Mouse (Mus musculus) lung, postnatal 0 days (tissue): ENCODE measurements around the gene Egfl7. TPM values are rescaled to one million over a fixed set of nuclear protein-coding genes. Genes with fewer than 3 reads are reported as not detected.

ENCODE experiments used
- ATAC-seq: fragments of 200-750 bp; cut with Nextera tagmentation; 2 replicates; pipeline ENCODE4 v1.8.0; 2017; ENCODE audit warnings: moderate library complexity
- DNase-seq: peaks from one replicate; pipeline ENCODE4 v3.0.0-alpha.2; 2016; ENCODE audit warnings: low spot score
- H3K27ac ChIP-seq: fragments of 300-500 bp; sonication (generic); 2 replicates; pipeline ENCODE4 v1.5.1; 2014; ENCODE audit warnings: antibody characterized with exemption, mild to moderate bottlenecking, low read length, mixed read lengths
- H3K27me3 ChIP-seq: fragments of 300-500 bp; sonication (generic); replicated peaks from 2 replicates; pipeline ENCODE4 v1.6.1; 2014; ENCODE audit warnings: low read length, mixed read lengths; ENCODE audit not compliant: insufficient read depth
- H3K36me3 ChIP-seq: fragments of 300-500 bp; sonication (generic); 2 replicates; pipeline ENCODE4 v1.6.1; 2014; ENCODE audit warnings: low read length, mixed read lengths; ENCODE audit not compliant: insufficient read depth
- H3K4me1 ChIP-seq: fragments of 300-500 bp; sonication (generic); 2 replicates; pipeline ENCODE4 v1.6.1; 2014; ENCODE audit warnings: antibody characterized with exemption, low read depth, low read length, mixed read lengths; ENCODE audit not compliant: insufficient read depth
- H3K4me2 ChIP-seq: fragments of 300-500 bp; sonication (generic); replicated peaks from 2 replicates; pipeline ENCODE4 v1.6.1; 2014; ENCODE audit warnings: low read depth, mild to moderate bottlenecking, low read length, moderate library complexity, mixed read lengths
- H3K4me3 ChIP-seq: fragments of 300-500 bp; sonication (generic); 2 replicates; pipeline ENCODE4 v1.5.1; 2014; ENCODE audit warnings: low read depth, low read length
- H3K9ac ChIP-seq: fragments of 300-500 bp; sonication (generic); replicated peaks from 2 replicates; pipeline ENCODE4 v1.6.1; 2014; ENCODE audit warnings: low read depth, mild to moderate bottlenecking
- H3K9me3 ChIP-seq: fragments of 300-500 bp; sonication (generic); 2 replicates; pipeline ENCODE4 v1.6.1; 2016; ENCODE audit warnings: low read length, mixed read lengths
- CTCF ChIP-seq: IDR thresholded peaks from 2 replicates; pipeline ENCODE4 v1.5.1; 2016; ENCODE audit warnings: antibody characterized with exemption, mild to moderate bottlenecking
- EP300 ChIP-seq: IDR thresholded peaks from 2 replicates; pipeline ENCODE4 v1.6.1; 2016; ENCODE audit warnings: antibody characterized with exemption, mild to moderate bottlenecking, control low read depth
- WGBS: fragments of 180-500 bp; shearing (Covaris S2); extraction: QIAGEN DNeasy Blood & Tissue Kit; methylation state at CpG from one replicate; pipeline ENCODE4 v1.1.7; 2014; 5-methylcytosine and 5-hydroxymethylcytosine counted together
- polyA plus RNA-seq: library from polyadenylated mRNA; unstranded; fragments of >200 nt; fragmentation: Nextera tagmentation; extraction: Ambion mirVana; gene quantifications from 2 replicates; pipeline ENCODE4 v1.2.1, GENCODE M21; 2015

The Egfl7 gene
- polyA plus RNA-seq, 1 experiment from 2014 or later = 412 TPM

DNA sequence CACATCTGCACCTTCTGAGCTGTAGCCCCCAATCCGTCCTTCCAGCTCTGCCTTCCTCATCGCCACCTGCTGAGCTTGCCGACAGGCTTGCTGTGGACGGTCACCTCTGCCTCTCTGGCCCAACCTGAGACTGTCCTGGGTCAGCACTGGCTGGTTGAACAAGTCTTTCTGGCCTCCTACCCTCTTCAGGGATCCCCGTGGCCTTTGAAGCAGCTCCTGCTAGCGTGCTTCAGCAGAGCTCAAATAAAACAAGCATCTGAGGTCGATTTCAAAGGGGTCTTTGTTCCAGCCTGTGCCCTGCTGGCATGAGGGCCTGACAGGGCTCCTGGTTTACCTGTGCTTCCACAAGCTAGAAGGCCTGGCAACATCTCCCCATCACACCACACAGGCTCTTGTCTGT lies 39.1 kb upstream of the Egfl7 start:
- DNase-seq = no peak
- H3K9ac ChIP-seq = no peak overlapping the region
- no peaks in the 10 kb centered on the region for H3K27me3 ChIP-seq
- ATAC-seq = no peak
- no peak overlapping the region for H3K4me3 ChIP-seq
- no peak for TF ChIP-seq EP300
- no peak for TF ChIP-seq CTCF
- H3K4me1 ChIP-seq = no peaks in the 10 kb centered on the region; the same call in 1 of the 2 replicates
- no peak overlapping the region for H3K27ac ChIP-seq
- no peaks in the 10 kb centered on the region for H3K9me3 ChIP-seq
- 50% methylated on average over 7 of the region's 7 CpGs for WGBS
- H3K36me3 ChIP-seq = no peaks in the 10 kb centered on the region
- no peak overlapping the region for H3K4me2 ChIP-seq

DNA sequence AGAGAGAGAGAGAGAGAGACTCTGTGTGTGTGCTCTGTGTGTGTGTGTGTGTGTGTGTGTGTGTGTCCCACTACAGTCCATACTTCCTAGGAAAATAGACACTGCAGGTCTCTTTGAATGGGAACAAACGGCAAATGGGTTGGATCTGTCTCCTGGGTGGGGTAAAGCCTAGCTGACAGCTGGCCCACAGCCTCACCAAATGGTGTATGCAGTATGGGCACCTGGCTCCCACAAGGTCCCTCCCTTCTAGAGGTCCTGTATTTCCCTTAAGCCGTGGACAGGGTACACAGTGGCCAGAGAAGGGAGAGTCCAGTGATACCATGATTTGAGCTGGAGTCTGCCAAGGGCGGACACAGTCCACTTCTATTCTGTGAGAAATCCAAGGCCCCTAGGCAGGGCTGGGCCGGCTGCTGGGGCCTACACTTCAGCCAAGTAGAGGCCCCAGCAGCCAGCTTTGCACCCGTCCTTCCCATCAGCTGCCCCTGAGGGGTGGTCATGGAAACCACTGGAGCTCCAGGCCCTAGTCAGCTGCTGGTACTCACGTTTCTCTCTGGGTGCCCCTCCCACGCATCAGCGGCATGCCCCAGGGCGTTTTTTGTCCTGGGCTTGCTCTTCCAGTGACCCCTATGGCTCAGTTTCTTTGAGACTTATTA lies 38.4 kb upstream of the Egfl7 start:
- H3K4me1 ChIP-seq = no peaks in the 10 kb centered on the region; the same call in 1 of the 2 replicates
- H3K36me3 ChIP-seq = no peaks in the 10 kb centered on the region
- DNase-seq = no peak
- no peaks in the 10 kb centered on the region for H3K9me3 ChIP-seq
- H3K27me3 ChIP-seq = no peaks in the 10 kb centered on the region
- no peak overlapping the region for H3K4me3 ChIP-seq
- H3K4me2 ChIP-seq = no peak overlapping the region
- no peak for ATAC-seq
- no peak overlapping the region for H3K9ac ChIP-seq
- no peak overlapping the region for H3K27ac ChIP-seq
- TF ChIP-seq EP300 (no peak), CTCF (no peak)
- 37% methylated on average over 9 of the region's 9 CpGs for WGBS

DNA sequence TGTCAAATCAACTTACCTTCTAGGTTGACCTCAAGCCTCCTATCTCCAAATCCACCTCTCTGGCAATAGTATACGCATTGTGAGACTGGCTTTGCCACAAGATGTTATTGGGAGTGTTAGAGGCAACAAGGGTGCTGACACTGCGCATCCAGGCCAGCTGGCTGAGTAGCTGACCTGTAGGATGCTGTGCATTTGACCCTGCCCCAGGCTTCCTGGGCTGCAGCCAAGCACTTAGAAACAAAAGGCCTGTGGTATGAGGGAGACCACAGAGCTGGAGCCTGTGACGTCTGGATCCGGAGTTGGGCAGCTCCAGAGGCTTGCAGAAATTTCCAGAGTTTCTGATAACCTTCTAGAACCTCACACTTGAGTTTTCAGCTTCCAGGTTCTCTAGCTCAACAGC lies 36.7 kb upstream of the Egfl7 start:
- ATAC-seq (0 out of 2 replicates have a peak, but pooled peaks have one; percentile 11), DNase-seq (no peak)

DNA sequence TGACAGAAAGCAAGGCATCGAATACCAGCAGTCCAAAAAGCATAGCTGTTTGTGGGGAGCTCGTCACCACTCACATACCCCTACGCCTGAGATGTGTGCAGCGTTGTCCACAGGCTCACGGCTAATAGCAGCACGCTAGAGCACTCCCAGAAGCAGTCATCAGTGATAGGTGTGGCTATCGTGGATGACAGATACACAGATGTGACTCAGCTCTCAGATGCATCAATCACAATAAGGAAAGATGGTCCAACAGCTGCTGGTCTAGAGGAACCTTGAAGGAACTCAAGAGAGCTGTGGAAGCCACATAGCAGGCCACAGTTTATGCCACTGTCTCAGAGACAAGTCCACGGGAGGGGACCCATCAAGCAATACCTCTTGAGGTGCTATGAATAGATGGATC lies 36.0 kb upstream of the Egfl7 start:
- Histone ChIP-seq H3K4me3 (no peak overlapping the region), H3K4me2 (no peak overlapping the region), H3K27me3 (no peaks in the 10 kb centered on the region), H3K4me1 (no peaks in the 10 kb centered on the region; the same call in none of the 2 replicates), H3K9ac (no peak overlapping the region), H3K9me3 (no peaks in the 10 kb centered on the region), H3K36me3 (no peaks in the 10 kb centered on the region), H3K27ac (0 out of 2 replicates have a peak overlapping the region, but pooled peaks have one; percentile 51)
- no peak for ATAC-seq
- TF ChIP-seq EP300 = no peak
- TF ChIP-seq CTCF = no peak
- DNase-seq = no peak
- 81% methylated on average over 8 of the region's 8 CpGs for WGBS

More for the DNA sequence above, 36.7 kb upstream of the Egfl7 start:
- TF ChIP-seq EP300 (no peak), CTCF (no peak)
- Histone ChIP-seq H3K4me3 (no peak overlapping the region), H3K27ac (no peak overlapping the region), H3K4me2 (no peak overlapping the region), H3K4me1 (no peaks in the 10 kb centered on the region; the same call in none of the 2 replicates), H3K27me3 (no peaks in the 10 kb centered on the region), H3K9ac (no peak overlapping the region), H3K36me3 (no peaks in the 10 kb centered on the region), H3K9me3 (no peaks in the 10 kb centered on the region)
- 51% methylated on average over 4 of the region's 4 CpGs for WGBS

DNA sequence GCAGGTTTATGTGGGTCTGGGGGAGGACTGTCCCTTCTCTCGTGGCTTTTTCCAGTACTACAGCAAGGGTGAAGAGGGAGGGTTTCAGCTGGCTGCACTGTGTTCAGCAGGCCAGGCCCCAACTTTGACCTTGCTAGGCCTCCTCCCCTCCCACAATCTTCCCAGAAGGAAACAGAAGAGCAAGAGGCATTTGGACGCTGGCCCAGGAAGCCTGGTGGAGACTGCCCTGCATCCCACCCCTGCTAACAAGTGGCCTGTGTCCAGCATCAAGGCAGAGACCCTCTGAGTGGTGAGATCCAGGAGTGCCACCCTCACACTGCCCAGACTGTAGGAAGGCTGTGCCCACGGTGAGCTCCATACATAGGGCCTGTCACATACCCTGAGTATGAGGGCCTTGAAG lies 35.5 kb upstream of the Egfl7 start:
- Histone ChIP-seq H3K9ac (no peak overlapping the region), H3K9me3 (no peaks in the 10 kb centered on the region), H3K36me3 (no peaks in the 10 kb centered on the region), H3K4me2 (no peak overlapping the region), H3K4me3 (no peak overlapping the region), H3K27me3 (no peaks in the 10 kb centered on the region), H3K4me1 (peaks cover 2% of the 10 kb centered on the region), H3K27ac (peak overlapping the region; percentile 51; the same call in 1 of the 2 replicates)
- TF ChIP-seq CTCF = peak; percentile 14; the same call in 1 of the 2 replicates
- TF ChIP-seq EP300 = no peak
- 29% methylated on average over 3 of the region's 3 CpGs for WGBS
- peak; percentile 59 for ATAC-seq
- DNase-seq = peak; percentile 52

DNA sequence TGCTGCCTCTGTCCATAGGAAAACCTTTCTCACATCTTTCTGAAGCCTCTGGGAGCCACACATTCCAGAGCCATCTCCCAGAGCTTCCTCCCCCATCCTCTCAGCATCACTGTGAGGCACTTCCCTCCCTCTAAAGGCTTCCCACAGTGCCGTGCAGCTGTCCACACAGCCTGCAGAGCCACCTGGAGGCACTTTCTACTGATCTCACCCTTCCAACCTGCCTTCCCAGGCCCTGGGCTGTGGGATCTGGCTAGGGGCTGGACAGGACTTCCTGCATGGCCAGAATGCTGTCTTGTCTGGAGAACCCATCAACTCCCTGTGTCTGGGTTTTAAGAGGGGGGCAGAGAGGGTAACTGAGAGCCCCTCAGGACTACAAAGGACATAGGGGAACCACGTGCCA lies 32.3 kb upstream of the Egfl7 start:
- peak; percentile 48 for TF ChIP-seq CTCF
- no peak for TF ChIP-seq EP300
- Histone ChIP-seq H3K9me3 (no peaks in the 10 kb centered on the region), H3K9ac (no peak overlapping the region), H3K27me3 (no peaks in the 10 kb centered on the region), H3K4me3 (no peak overlapping the region), H3K27ac (no peak overlapping the region), H3K4me1 (peaks cover 25% of the 10 kb centered on the region), H3K36me3 (no peaks in the 10 kb centered on the region), H3K4me2 (no peak overlapping the region)
- WGBS = 47% methylated on average over 2 of the region's 2 CpGs
- no peak for ATAC-seq
- no peak for DNase-seq
